Mouse (Mus musculus): ENCODE results near the gene Mlxip. TPM values are rescaled to one million over a fixed set of nuclear protein-coding genes. Genes with fewer than 3 reads are reported as not detected.

The Mlxip gene
- total RNA-seq (2021) = 10 to 100 TPM; 20.5 to 20.8 TPM
- long read RNA-seq, experiment 1, full-length matches to known transcripts = 4 of 8 reads
- long read RNA-seq, experiment 1, partial matches to known transcripts = 3 of 8 reads
- long read RNA-seq, experiment 1, other reads (novel, unspliced or antisense) = 1 of 8 reads
- long read RNA-seq, experiment 2, full-length matches to known transcripts = 3 of 9 reads
- long read RNA-seq, experiment 2, partial matches to known transcripts = 6 of 9 reads
- long read RNA-seq, experiment 2, other reads (novel, unspliced or antisense) = 0 of 9 reads

DNA sequence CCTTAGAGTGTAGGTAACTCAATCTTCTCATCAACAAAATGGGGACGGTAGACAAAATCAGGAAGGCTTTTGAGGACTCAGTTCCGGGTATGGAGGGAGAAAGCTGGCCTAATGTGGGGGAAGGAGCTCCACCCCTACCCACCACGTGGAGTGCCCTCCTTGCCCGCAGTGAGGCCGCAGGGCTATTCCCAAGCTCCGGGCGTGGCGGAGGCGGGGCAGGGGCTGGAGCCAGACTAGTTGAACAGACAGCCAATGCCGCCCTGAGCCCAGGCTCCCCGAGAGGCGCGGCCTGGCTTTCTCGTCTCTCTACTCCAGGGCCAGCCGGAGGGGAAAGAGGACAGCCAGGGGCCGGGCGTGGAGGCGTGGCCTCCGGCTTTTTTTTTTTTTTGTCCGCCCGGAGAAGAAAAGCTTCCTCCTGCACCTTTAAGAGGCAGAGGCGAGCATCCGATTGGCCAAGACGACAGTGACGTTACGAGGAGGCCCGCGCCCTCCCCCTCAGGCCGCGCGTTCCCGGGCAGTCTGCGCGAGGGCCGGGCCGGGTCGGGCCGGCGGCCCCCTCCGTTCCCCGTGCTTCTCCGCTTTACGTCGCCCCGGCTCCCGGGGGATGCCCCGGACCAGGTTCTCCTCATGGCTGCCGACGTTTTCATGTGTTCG lies at the start of gene Mlxip:
Gene Mlxip (plus strand): TSS at position 496 of the 654 bp plus-strand sequence.
- H3K4me3 ChIP-seq = peak within 1 kb of the TSS; percentile 90
- intact Hi-C loops (cut with DNase I) = loop anchor here (5.0 kb wide), 1 partner anchor 38 kb away; no protein-coding TSS in a partner anchor
- peak; percentile 6 for TF ChIP-seq CTCF (IDR thresholded peaks at IDR 0.05)
- peak; percentile 85 to 89 for DNase-seq (ENCODE audit: extremely low spot score in 1 of 2, low spot score in 2 of 2)
- peak within 1 kb of the TSS; percentile 90 for H3K27ac ChIP-seq

DNA sequence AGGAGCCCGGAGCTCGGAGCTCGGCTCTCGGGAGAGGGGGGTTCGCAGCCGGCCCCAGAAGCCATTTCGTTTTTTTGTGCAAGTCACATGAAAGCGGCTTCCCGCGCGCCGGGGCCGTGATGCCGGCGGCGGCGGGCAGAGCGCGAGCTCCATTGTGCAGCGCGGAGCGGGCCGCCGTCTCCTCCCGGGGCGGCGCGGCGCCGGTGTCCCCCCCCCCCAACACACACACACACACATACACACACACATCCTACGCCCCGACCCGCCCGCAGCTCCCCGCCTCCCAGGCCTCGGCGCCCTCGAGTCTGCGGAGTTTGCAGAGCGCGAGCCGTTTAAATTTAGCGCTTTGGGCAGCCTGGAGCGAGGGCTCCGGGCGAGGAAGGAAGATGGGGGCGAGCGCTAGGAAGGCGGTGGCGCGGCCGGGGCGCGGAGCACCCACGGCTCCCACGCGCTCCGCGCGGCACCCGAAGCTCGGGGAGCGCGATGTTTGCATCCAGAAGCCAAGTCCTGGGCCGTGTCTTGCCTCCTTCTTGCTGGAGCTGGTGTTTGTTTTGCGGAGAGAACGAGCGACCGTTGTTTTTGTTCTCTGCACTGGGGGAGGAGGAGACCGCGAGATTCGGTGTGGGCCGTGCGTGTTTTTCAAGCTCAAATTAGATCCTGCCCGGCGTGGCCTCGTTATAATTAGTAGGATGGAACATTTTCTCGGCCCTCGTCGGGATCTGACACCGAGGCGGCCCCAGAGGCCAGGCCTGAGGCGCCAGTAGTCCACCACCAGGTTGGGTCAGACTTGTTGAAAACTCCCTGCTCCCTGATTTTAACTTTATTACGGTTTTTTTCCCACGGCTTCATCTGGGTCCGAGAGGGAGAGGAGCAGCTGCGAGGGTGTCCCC lies 49.4 kb upstream of the Mlxip start:
- DNase-seq (ENCODE audit: extremely low spot score in 1 of 2, low spot score in 2 of 2) = peak; percentile 60 to 65
- intact Hi-C loops (cut with DNase I) = loop anchor here (1.0 kb wide), 2 partner anchors 19 to 88 kb away; no protein-coding TSS in a partner anchor
- TF ChIP-seq CTCF (IDR thresholded peaks at IDR 0.05) = no peak
- H3K4me3 ChIP-seq = peak overlapping the region; percentile 86
- H3K27ac ChIP-seq = peak overlapping the region; percentile 96

- no peak for TF ChIP-seq CTCF (IDR thresholded peaks at IDR 0.05)
- H3K4me3 ChIP-seq = peak overlapping the region; percentile 86
- intact Hi-C loops (cut with DNase I) = no loop called here
- peak overlapping the region; percentile 96 for H3K27ac ChIP-seq
- DNase-seq (ENCODE audit: extremely low spot score in 1 of 2, low spot score in 2 of 2) = peak; percentile 52 to 54
These were observed 48.5 kb upstream of the Mlxip start for GRCm38 (mm10) chr5:123345853-123346654.

- Histone ChIP-seq H3K4me3 (peak overlapping the region; percentile 86), H3K27ac (peak overlapping the region; percentile 71)
- no peak for TF ChIP-seq CTCF (IDR thresholded peaks at IDR 0.05)
- intact Hi-C loops (cut with DNase I) = no loop called here
- no peak for DNase-seq (ENCODE audit: extremely low spot score in 1 of 2, low spot score in 2 of 2)
These were observed 47.8 kb upstream of the Mlxip start for GRCm38 (mm10) chr5:123346701-123347270.

DNA sequence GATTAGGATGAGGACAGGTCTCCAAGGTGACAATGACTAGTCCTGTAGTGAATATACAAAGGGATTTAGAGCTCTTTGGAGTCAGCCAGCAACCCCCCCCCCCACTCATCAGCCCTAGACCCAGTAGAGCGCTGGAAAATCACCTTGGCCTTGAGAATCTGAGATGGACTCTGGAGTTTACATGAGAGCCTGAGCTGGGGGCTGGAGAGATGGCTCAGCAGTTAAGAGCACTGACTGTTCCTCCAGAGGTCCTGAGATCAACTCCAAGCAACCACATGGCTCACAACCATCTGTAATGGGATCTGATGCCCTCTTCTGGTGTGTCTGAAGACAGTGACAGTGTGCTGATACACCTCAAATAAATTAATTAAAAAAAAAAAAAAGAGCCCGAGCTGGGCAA lies 46.6 kb upstream of the Mlxip start:
- no peak for DNase-seq (ENCODE audit: extremely low spot score in 1 of 2, low spot score in 2 of 2)
- intact Hi-C loops (cut with DNase I) = no loop called here
- TF ChIP-seq CTCF (IDR thresholded peaks at IDR 0.05) = no peak; the same call in 1 of the 2 replicates
- H3K4me3 ChIP-seq = no peak overlapping the region
- H3K27ac ChIP-seq = no peak overlapping the region

- Histone ChIP-seq H3K4me3 (no peak overlapping the region), H3K27ac (no peak overlapping the region)
- intact Hi-C loops (cut with DNase I) = no loop called here
- DNase-seq (ENCODE audit: extremely low spot score in 1 of 2, low spot score in 2 of 2) = no peak
- peak; percentile 33 for TF ChIP-seq CTCF (IDR thresholded peaks at IDR 0.05)
These were observed 44.2 kb upstream of the Mlxip start for GRCm38 (mm10) chr5:123350386-123350785.

DNA sequence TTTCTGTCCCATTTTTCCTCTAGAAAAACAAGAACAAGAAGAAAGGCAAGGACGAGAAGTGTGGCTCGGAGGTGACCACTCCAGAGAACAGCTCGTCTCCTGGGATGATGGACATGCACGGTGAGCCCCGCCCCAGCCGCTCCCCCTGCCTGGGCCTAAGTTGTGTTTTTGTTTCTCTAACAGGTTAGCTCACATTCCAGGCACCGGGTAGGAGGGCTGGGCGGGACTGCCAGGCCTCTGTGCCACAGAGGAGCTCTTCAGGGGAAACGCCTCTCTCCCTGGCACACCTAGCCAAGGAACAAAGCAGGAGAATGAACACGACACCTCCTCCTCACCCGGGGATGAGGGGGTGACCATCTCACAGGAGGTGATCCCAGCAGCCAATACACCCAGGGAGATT lies 38.7 kb upstream of the Mlxip start:
- Histone ChIP-seq H3K27ac (no peak overlapping the region), H3K4me3 (no peak overlapping the region)
- no peak for TF ChIP-seq CTCF (IDR thresholded peaks at IDR 0.05)
- DNase-seq (ENCODE audit: extremely low spot score in 1 of 2, low spot score in 2 of 2) = no peak
- intact Hi-C loops (cut with DNase I) = no loop called here

DNA sequence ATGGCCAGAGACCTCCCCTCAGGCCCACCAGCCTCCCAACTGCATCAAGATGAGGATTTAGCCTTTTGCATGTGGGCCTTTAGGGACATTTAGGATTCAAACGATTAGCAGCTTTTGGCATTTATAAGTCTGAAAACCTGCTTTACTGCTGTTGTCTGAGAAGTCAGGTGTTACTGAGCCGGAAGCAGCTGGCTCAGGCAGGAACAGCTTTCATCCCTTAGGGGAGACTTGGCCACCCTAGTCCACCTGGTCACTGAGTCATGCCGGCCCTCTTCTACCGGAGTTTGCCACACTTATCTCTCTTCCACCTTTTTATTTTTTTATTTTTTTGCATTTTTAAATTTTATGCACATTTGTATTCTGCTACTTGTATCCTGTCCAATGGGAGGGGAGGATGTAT lies 37.3 kb upstream of the Mlxip start:
- no peak for TF ChIP-seq CTCF (IDR thresholded peaks at IDR 0.05)
- no peak overlapping the region for H3K4me3 ChIP-seq
- no peak for DNase-seq (ENCODE audit: extremely low spot score in 1 of 2, low spot score in 2 of 2)
- intact Hi-C loops (cut with DNase I) = no loop called here
- no peak overlapping the region for H3K27ac ChIP-seq

DNA sequence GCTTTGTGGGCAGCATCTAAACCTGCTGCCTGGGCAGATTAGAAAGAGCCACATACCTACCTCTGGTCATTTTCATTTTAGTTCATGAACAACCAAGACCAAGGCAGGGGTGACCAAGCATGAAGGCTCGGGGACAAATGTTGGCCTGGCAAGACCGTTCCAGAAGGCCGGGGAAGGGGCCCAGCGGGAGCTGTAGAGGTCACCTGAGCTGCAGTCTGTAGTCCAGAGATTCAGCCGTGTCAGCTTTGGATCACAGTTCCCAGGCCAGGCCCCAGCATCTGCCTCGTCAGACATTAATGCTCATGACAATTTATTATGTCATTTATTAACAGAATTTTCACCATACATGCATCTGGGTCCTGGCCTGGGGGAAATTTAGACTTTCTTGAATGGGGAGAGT lies 35.2 kb upstream of the Mlxip start:
- no peak for TF ChIP-seq CTCF (IDR thresholded peaks at IDR 0.05)
- no peak overlapping the region for H3K27ac ChIP-seq
- no peak for DNase-seq (ENCODE audit: extremely low spot score in 1 of 2, low spot score in 2 of 2)
- intact Hi-C loops (cut with DNase I) = no loop called here
- no peak overlapping the region for H3K4me3 ChIP-seq

DNA sequence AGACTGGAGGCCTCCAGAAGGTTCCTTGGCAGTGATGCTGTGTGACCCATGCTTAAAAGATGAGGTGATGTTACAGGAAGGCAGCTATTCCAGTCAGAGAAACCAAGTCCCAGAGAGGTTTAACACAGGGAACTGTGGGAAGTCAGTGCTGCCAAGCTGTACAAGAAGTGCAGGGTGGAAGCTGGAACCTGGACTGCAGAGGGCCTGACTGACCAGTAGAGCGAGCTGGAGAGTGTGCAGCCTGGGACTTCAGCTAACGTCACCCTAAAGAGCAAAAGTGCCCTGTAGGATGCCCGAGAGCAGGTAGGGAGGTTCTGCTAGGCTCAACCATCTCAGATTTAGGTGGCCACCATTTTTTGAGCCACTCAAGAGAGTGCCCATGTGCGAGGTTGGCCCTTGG lies 31.7 kb upstream of the Mlxip start:
- TF ChIP-seq CTCF (IDR thresholded peaks at IDR 0.05) = no peak; the same call in none of the 2 replicates
- intact Hi-C loops (cut with DNase I) = loop anchor here (10.0 kb wide), 1 partner anchor 252 kb away; no protein-coding TSS in a partner anchor
- no peak overlapping the region for H3K4me3 ChIP-seq
- H3K27ac ChIP-seq = no peak overlapping the region
- no peak for DNase-seq (ENCODE audit: extremely low spot score in 1 of 2, low spot score in 2 of 2)

Measured in left cerebral cortex, adult 2 months (tissue).